Mouse (Mus musculus): ENCODE measurements at regions not wholly inside any gene's neighbourhood (a gene's known extent, or its start where the extent isn't known, plus 50 kb on each side); places are given as distances from the start of the nearest gene placed in this dataset.

DNA sequence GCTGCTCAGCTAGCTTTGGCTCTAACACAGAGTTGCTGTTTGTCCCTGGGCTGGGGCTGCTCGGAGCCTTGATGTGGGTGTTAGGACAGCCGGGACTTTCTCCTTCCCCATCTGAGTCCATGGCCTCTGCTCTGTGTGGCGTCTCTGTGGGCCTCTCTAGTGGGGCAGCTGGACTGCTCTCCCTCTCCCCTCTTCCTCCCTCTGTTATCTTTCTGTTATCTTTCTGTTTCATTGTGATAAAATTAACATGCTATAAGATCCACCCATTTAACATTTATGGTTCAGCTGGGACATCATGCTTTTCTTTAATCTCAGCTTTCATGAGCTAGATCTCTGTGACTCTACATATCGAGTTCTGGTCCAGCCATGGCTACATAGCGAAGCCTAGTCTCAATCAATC lies 105.9 kb upstream of the Max start:
- TF ChIP-seq GATA1 (IDR thresholded peaks at IDR 0.05; ENCODE audit: borderline replicate concordance, low read length) (no peak), CTCF (IDR thresholded peaks at IDR 0.05; ENCODE audit: low read depth, low read length) (no peak), POLR2AphosphoS5 (IDR thresholded peaks at IDR 0.05; ENCODE audit: insufficient replicate concordance, low read depth, low read length) (no peak), TAL1 (conservative IDR thresholded peaks at IDR 0.05; ENCODE audit: low read depth, low read length) (no peak; the same call in 1 of the 2 replicates)
